Mouse (Mus musculus): ENCODE data around the gene Eps8l1. TPM values are rescaled to one million over a fixed set of nuclear protein-coding genes. Genes with fewer than 3 reads are reported as not detected.

The Eps8l1 gene
- polyA plus RNA-seq, 1 experiment = 0.76 TPM

DNA sequence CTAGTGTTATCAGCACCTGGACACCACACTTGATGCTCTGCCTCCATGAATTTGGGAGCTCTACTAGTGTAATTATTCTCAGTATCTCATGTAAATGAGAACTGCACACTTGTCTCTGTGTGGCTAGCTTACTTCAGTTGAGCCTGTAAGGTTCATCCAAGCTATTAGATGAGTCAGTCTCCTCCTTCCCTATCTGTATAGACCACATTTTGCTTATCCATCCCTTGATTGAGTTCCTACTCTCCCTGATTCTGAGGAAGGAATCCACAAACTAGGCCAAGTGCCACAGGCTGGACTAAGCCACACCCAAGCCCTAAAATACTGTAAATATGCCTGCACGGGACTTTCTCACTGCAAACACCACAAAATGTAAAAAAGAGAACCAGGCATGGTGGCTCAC is 33.5 kb downstream of the Eps8l1 start:
- WGBS = 17% methylated on average over 1 of the region's 1 CpGs
- peaks cover 4% of the 10 kb centered on the region; the same call in 1 of the 2 replicates for H3K4me1 ChIP-seq (ENCODE audit: control insufficient read depth, insufficient read depth, insufficient read length, low read length)
- TF ChIP-seq CTCF (IDR thresholded peaks at IDR 0.05; ENCODE audit: extremely low read depth, insufficient read length, insufficient replicate concordance, low read depth, low read length) = no peak
- no peak for TF ChIP-seq POLR2A (IDR thresholded peaks at IDR 0.05; ENCODE audit: low read depth, low read length)

GRCm38 (mm10) chr7:4496468-4496867 is 36.0 kb downstream of the Eps8l1 start:
- no peak overlapping the region for H3K4me3 ChIP-seq (ENCODE audit: low read depth, low read length)
- no peaks in the 10 kb centered on the region for H3K27me3 ChIP-seq (ENCODE audit: control insufficient read depth, insufficient read depth, low read length)
- 86% methylated on average over 3 of the region's 3 CpGs for WGBS
- peaks cover 4% of the 10 kb centered on the region; the same call in 1 of the 2 replicates for H3K4me1 ChIP-seq (ENCODE audit: control insufficient read depth, insufficient read depth, insufficient read length, low read length)
- peaks cover 16% of the 10 kb centered on the region for H3K36me3 ChIP-seq (ENCODE audit: control insufficient read depth, insufficient read depth, low read length)
- TF ChIP-seq CTCF (IDR thresholded peaks at IDR 0.05; ENCODE audit: extremely low read depth, insufficient read length, insufficient replicate concordance, low read depth, low read length) (no peak), POLR2A (IDR thresholded peaks at IDR 0.05; ENCODE audit: low read depth, low read length) (no peak)
- no peak overlapping the region for H3K27ac ChIP-seq (ENCODE audit: insufficient read depth, low read depth, low read length)

More for the DNA sequence above, 33.5 kb downstream of the Eps8l1 start:
- Histone ChIP-seq H3K27me3 (ENCODE audit: control insufficient read depth, insufficient read depth, low read length) (no peaks in the 10 kb centered on the region), H3K4me3 (ENCODE audit: low read depth, low read length) (no peak overlapping the region), H3K36me3 (ENCODE audit: control insufficient read depth, insufficient read depth, low read length) (peaks cover 25% of the 10 kb centered on the region), H3K27ac (ENCODE audit: insufficient read depth, low read depth, low read length) (no peak overlapping the region)

DNA sequence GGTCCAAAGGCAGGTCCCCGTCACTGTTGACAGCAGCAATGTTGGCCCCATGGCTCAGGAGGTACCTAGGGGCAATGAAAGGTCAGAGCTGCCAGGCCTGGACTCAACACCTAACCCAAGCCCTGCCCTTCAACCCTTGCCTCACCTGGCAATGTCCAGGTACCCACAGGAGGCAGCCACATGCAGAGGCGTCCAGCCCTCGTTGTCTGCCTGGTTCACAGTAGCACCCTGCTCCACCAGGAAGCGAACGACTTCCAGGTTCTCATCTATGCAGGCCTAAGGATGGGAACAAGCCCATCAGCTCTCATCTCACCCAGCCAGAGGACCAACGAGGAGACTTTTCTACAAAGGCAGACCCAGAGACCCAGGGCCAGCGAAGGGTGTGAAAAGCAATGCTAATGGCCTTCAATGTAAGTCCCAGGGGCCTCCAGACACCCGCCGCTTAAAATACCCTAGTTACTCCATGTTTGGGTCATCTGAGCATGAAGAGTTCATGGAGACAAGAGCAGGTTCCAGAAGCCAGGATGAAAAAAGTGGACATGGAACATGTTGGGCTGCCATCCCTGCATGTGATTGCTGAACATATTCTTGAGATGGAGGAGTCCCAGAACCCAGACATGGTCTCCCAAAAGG is 36.9 kb downstream of the Eps8l1 start:
- no peak for TF ChIP-seq CTCF (IDR thresholded peaks at IDR 0.05; ENCODE audit: extremely low read depth, insufficient read length, insufficient replicate concordance, low read depth, low read length)
- TF ChIP-seq POLR2A (IDR thresholded peaks at IDR 0.05; ENCODE audit: low read depth, low read length) = no peak
- Histone ChIP-seq H3K36me3 (ENCODE audit: control insufficient read depth, insufficient read depth, low read length) (peaks cover 16% of the 10 kb centered on the region), H3K27ac (ENCODE audit: insufficient read depth, low read depth, low read length) (peak overlapping the region; percentile 50; the same call in 1 of the 2 replicates), H3K27me3 (ENCODE audit: control insufficient read depth, insufficient read depth, low read length) (no peaks in the 10 kb centered on the region), H3K4me3 (ENCODE audit: low read depth, low read length) (no peak overlapping the region), H3K4me1 (ENCODE audit: control insufficient read depth, insufficient read depth, insufficient read length, low read length) (peaks cover 4% of the 10 kb centered on the region; the same call in 1 of the 2 replicates)
- WGBS = 83% methylated on average over 9 of the region's 9 CpGs

DNA sequence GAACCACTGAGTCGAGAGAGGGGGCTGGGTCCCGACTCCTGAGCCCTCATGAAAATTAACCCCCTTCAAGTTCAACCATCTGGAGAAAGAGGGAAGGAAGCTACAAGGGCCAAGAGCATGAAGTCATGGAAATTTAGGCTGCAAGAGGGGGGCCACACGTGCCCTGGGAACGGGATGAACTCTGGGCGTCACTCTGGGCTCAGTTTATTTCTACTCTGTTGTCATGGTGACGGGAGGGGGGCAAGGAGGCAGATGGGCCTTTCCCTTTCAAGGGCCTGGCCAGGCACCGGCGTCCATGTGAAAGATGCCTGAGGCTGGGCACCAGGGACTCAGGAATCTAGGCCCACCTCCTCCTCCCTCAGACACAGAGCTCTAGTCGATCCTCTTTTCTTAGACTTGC is 37.8 kb downstream of the Eps8l1 start:
- peak overlapping the region; percentile 56 for H3K27ac ChIP-seq (ENCODE audit: insufficient read depth, low read depth, low read length)
- no peak for TF ChIP-seq CTCF (IDR thresholded peaks at IDR 0.05; ENCODE audit: extremely low read depth, insufficient read length, insufficient replicate concordance, low read depth, low read length)
- no peak for TF ChIP-seq POLR2A (IDR thresholded peaks at IDR 0.05; ENCODE audit: low read depth, low read length)
- H3K4me1 ChIP-seq (ENCODE audit: control insufficient read depth, insufficient read depth, insufficient read length, low read length) = peaks cover 4% of the 10 kb centered on the region; the same call in 1 of the 2 replicates
- no peak overlapping the region for H3K4me3 ChIP-seq (ENCODE audit: low read depth, low read length)
- peaks cover 10% of the 10 kb centered on the region for H3K36me3 ChIP-seq (ENCODE audit: control insufficient read depth, insufficient read depth, low read length)
- WGBS = 50% methylated on average over 9 of the region's 9 CpGs
- H3K27me3 ChIP-seq (ENCODE audit: control insufficient read depth, insufficient read depth, low read length) = no peaks in the 10 kb centered on the region

GRCm38 (mm10) chr7:4499034-4499433 is 38.6 kb downstream of the Eps8l1 start:
- TF ChIP-seq CTCF (IDR thresholded peaks at IDR 0.05; ENCODE audit: extremely low read depth, insufficient read length, insufficient replicate concordance, low read depth, low read length) = no peak
- no peak for TF ChIP-seq POLR2A (IDR thresholded peaks at IDR 0.05; ENCODE audit: low read depth, low read length)
- H3K4me3 ChIP-seq (ENCODE audit: low read depth, low read length) = 0 out of 2 replicates have a peak overlapping the region, but pooled peaks have one; percentile 0
- 85% methylated on average over 4 of the region's 4 CpGs for WGBS
- H3K27ac ChIP-seq (ENCODE audit: insufficient read depth, low read depth, low read length) = peak overlapping the region; percentile 56
- H3K27me3 ChIP-seq (ENCODE audit: control insufficient read depth, insufficient read depth, low read length) = no peaks in the 10 kb centered on the region
- H3K4me1 ChIP-seq (ENCODE audit: control insufficient read depth, insufficient read depth, insufficient read length, low read length) = peaks cover 4% of the 10 kb centered on the region; the same call in 1 of the 2 replicates
- H3K36me3 ChIP-seq (ENCODE audit: control insufficient read depth, insufficient read depth, low read length) = peaks cover 9% of the 10 kb centered on the region

DNA sequence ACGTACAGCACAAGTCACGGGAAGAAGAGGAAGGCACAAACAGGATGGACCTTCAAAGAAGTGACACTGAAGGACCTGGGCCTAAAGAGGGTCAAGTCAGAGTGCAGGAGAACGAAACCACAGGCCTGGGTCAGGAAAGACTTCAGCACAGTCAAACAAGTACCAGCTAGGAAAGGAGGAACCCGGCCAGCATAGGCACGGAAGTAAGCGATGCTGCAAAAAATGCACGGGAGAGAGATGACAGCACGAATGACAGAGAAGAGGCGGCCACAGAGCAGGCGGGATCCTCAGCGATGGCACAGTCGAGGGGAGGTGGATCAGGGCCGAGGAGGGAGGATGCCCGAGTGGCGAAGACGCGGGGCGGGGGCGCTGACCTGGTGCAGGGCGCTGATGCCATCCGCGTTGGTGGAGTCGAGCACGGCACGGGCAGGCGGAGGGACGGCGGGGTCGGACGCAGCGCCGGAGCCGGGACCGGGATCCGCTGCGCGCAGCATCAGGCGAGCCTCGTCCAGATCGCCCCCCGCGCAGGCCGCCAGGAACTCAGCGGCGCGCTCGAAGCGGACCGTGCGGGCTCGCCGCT is 40.5 kb downstream of the Eps8l1 start:
- no peaks in the 10 kb centered on the region for H3K27me3 ChIP-seq (ENCODE audit: control insufficient read depth, insufficient read depth, low read length)
- peaks cover 6% of the 10 kb centered on the region; the same call in 1 of the 2 replicates for H3K36me3 ChIP-seq (ENCODE audit: control insufficient read depth, insufficient read depth, low read length)
- H3K27ac ChIP-seq (ENCODE audit: insufficient read depth, low read depth, low read length) = peak overlapping the region; percentile 67
- H3K4me1 ChIP-seq (ENCODE audit: control insufficient read depth, insufficient read depth, insufficient read length, low read length) = peaks cover 4% of the 10 kb centered on the region; the same call in 1 of the 2 replicates
- under 1% methylated on average over 52 of the region's 52 CpGs for WGBS
- peak overlapping the region; percentile 78 for H3K4me3 ChIP-seq (ENCODE audit: low read depth, low read length)
- TF ChIP-seq CTCF (IDR thresholded peaks at IDR 0.05; ENCODE audit: extremely low read depth, insufficient read length, insufficient replicate concordance, low read depth, low read length) (no peak), POLR2A (IDR thresholded peaks at IDR 0.05; ENCODE audit: low read depth, low read length) (no peak)
